Mouse (Mus musculus) stomach, embryonic 15.5 days (tissue): ENCODE results near the gene Krt33a. TPM values are rescaled to one million over a fixed set of nuclear protein-coding genes. Genes with fewer than 3 reads are reported as not detected.

Source experiments
- ATAC-seq: fragments of 200-750 bp; cut with Nextera tagmentation; 2 replicates; pipeline ENCODE4 v1.8.0; 2017; ENCODE audit warnings: low read depth, moderate number of reproducible peaks, moderate TSS enrichment; ENCODE audit not compliant: insufficient read depth, low FRiP score
- H3K27ac ChIP-seq: fragments of 300-500 bp; sonication (generic); 2 replicates; pipeline ENCODE4 v1.5.1; 2015; ENCODE audit warnings: mild to moderate bottlenecking, inconsistent platforms
- H3K27me3 ChIP-seq: fragments of 300-500 bp; sonication (generic); replicated peaks from 2 replicates; pipeline ENCODE4 v1.6.1; 2015; ENCODE audit warnings: inconsistent platforms
- H3K36me3 ChIP-seq: fragments of 300-500 bp; sonication (generic); 2 replicates; pipeline ENCODE4 v1.6.1; 2015; ENCODE audit warnings: inconsistent platforms
- H3K4me1 ChIP-seq: fragments of 300-500 bp; sonication (generic); 2 replicates; pipeline ENCODE4 v1.6.1; 2015; ENCODE audit warnings: inconsistent platforms
- H3K4me2 ChIP-seq: fragments of 300-500 bp; sonication (generic); 2 replicates; pipeline ENCODE4 v1.6.1; 2015; ENCODE audit warnings: mild to moderate bottlenecking, inconsistent platforms
- H3K4me3 ChIP-seq: fragments of 300-500 bp; sonication (generic); replicated peaks from 2 replicates; pipeline ENCODE4 v1.5.1; 2015; ENCODE audit warnings: inconsistent platforms
- H3K9ac ChIP-seq: fragments of 300-500 bp; sonication (generic); 2 replicates; pipeline ENCODE4 v1.6.1; 2015; ENCODE audit warnings: inconsistent platforms
- H3K9me3 ChIP-seq: fragments of 300-500 bp; sonication (generic); 2 replicates; pipeline ENCODE4 v1.6.1; 2016; ENCODE audit warnings: inconsistent platforms
- WGBS: fragments of 180-500 bp; shearing (Covaris S2); methylation state at CpG from one replicate; pipeline ENCODE4 v1.1.7; 2015; 5-methylcytosine and 5-hydroxymethylcytosine counted together
- polyA plus RNA-seq: library from polyadenylated mRNA; unstranded; fragments of >200 nt; fragmentation: Nextera tagmentation; extraction: Ambion mirVana; gene quantifications from 2 replicates; pipeline ENCODE4 v1.2.1, GENCODE M21; 2015

Krt33a gene
- polyA plus RNA-seq, 1 experiment from 2014 or later: 0.15 TPM

GRCm38 (mm10) chr11:99983442-99983841 lies 32.6 kb downstream of the Krt33a start:
- 93% methylated on average over 1 of the region's 1 CpGs for WGBS
- no peak overlapping the region for H3K27ac ChIP-seq
- H3K4me3 ChIP-seq: no peak overlapping the region
- no peaks in the 10 kb centered on the region for H3K27me3 ChIP-seq
- H3K9me3 ChIP-seq: no peaks in the 10 kb centered on the region
- no peaks in the 10 kb centered on the region for H3K4me1 ChIP-seq
- no peak for ATAC-seq
- no peaks in the 10 kb centered on the region for H3K36me3 ChIP-seq
- no peak overlapping the region for H3K4me2 ChIP-seq
- H3K9ac ChIP-seq: no peak overlapping the region

DNA sequence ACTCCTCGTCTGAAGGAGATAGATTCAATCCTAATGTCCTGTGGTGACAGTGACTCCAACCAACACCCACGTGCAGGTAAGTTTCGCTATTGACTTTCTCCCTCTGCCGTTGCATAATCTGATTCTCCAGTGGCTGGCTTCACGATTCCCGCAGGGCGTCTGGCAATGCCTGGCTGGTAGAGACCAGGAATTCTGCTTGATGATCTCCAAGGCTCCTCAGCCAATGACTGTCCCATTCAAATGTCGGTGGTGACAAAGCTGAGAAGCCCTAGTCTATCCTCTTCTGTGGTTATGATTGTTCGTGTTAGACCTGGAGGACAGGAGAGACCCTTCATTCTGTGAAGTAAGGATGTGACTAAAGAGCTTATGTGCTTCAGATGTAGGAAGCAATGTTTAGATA lies 33.3 kb downstream of the Krt33a start:
- WGBS: 90% methylated on average over 9 of the region's 9 CpGs
- H3K27ac ChIP-seq: no peak overlapping the region
- ATAC-seq: no peak

GRCm38 (mm10) chr11:99978953-99979352 lies 37.1 kb downstream of the Krt33a start, which contains the start of gene Krtap29-1:
Gene Krtap29-1, minus strand, starts transcription at chr11:99979053.
- H3K9ac ChIP-seq: no peak within 1 kb of the TSS
- no peaks in the 10 kb centered on the region for H3K4me1 ChIP-seq
- no peak for ATAC-seq
- no peaks in the 10 kb centered on the region for H3K36me3 ChIP-seq
- WGBS: 78% methylated on average over 5 of the region's 5 CpGs
- no peak within 1 kb of the TSS for H3K4me2 ChIP-seq
- H3K27ac ChIP-seq: no peak within 1 kb of the TSS
- H3K4me3 ChIP-seq: no peak within 1 kb of the TSS
- no peaks in the 10 kb centered on the region for H3K27me3 ChIP-seq
- no peaks in the 10 kb centered on the region for H3K9me3 ChIP-seq

More for the DNA sequence above, 33.3 kb downstream of the Krt33a start:
- no peaks in the 10 kb centered on the region for H3K4me1 ChIP-seq
- no peaks in the 10 kb centered on the region for H3K36me3 ChIP-seq
- no peak overlapping the region for H3K9ac ChIP-seq
- H3K27me3 ChIP-seq: no peaks in the 10 kb centered on the region
- no peak overlapping the region for H3K4me3 ChIP-seq
- no peaks in the 10 kb centered on the region for H3K9me3 ChIP-seq
- H3K4me2 ChIP-seq: no peak overlapping the region

GRCm38 (mm10) chr11:99965961-99966360 lies 50.1 kb downstream of the Krt33a start:
- no peak overlapping the region for H3K27ac ChIP-seq
- 16% methylated on average over 2 of the region's 2 CpGs for WGBS
- H3K9me3 ChIP-seq: no peaks in the 10 kb centered on the region
- H3K4me1 ChIP-seq: no peaks in the 10 kb centered on the region
- no peak overlapping the region for H3K4me3 ChIP-seq
- H3K36me3 ChIP-seq: no peaks in the 10 kb centered on the region
- no peak overlapping the region for H3K9ac ChIP-seq
- H3K27me3 ChIP-seq: no peaks in the 10 kb centered on the region
- H3K4me2 ChIP-seq: no peak overlapping the region
- ATAC-seq: no peak

DNA sequence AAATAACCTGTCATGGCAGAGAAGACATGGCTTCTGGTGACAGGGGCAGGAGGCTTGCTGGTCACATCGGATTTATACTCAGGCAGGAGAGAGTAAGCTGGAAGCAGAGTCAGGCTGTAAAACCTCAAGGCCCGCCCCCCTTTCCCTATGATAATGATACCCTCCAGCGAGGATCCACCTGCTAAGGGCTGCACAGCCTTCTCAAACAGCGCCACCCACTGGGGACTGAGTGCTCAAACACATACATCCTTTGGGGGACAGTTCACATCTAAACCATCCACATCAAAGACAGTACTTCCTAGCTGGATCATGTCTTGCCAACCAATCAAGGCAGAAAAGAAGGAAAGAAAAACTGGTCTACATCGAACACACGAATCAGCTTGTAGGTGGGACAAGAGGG lies 51.8 kb downstream of the Krt33a start:
- no peak overlapping the region for H3K9ac ChIP-seq
- H3K27me3 ChIP-seq: no peaks in the 10 kb centered on the region
- no peaks in the 10 kb centered on the region for H3K36me3 ChIP-seq
- 66% methylated on average over 6 of the region's 6 CpGs for WGBS
- no peak overlapping the region for H3K4me2 ChIP-seq
- no peak for ATAC-seq
- no peak overlapping the region for H3K27ac ChIP-seq
- H3K4me3 ChIP-seq: no peak overlapping the region
- H3K4me1 ChIP-seq: no peaks in the 10 kb centered on the region
- no peaks in the 10 kb centered on the region for H3K9me3 ChIP-seq

Other genes with a start within 250 kb of the Krt33a start
- not detected in 2 replicates for gene Gm11595, start 243.3 kb downstream of the Krt33a start, polyA plus RNA-seq
- not detected in 2 replicates for gene Krtap4-8, start 235.5 kb downstream of the Krt33a start, polyA plus RNA-seq
- not detected in 2 replicates for gene Krtap4-9, start 231.0 kb downstream of the Krt33a start, polyA plus RNA-seq
- not detected in 2 replicates for gene Gm11596, start 222.7 kb downstream of the Krt33a start, polyA plus RNA-seq
- gene Gm11569, start 217.3 kb downstream of the Krt33a start, polyA plus RNA-seq: not detected in 2 replicates
- not detected in 2 replicates for gene Gm11554, start 211.8 kb downstream of the Krt33a start, polyA plus RNA-seq
- not detected in 2 replicates for gene Krtap4-13, start 206.3 kb downstream of the Krt33a start, polyA plus RNA-seq
- gene Gm11564, start 200.5 kb downstream of the Krt33a start, polyA plus RNA-seq: not detected in 2 replicates
- not detected in 2 replicates for gene 2300003K06Rik, start 178.1 kb downstream of the Krt33a start, polyA plus RNA-seq
- gene Krtap4-16, start 164.6 kb downstream of the Krt33a start, polyA plus RNA-seq: not detected in 2 replicates
- gene Gm11568, start 158.3 kb downstream of the Krt33a start, polyA plus RNA-seq: not detected in 2 replicates
- gene Gm11559, start 151.7 kb downstream of the Krt33a start, polyA plus RNA-seq: not detected in 2 replicates
- not detected in 2 replicates for gene Krtap9-1, start 142.8 kb downstream of the Krt33a start, polyA plus RNA-seq
- not detected in 2 replicates for gene Gm11567, start 137.0 kb downstream of the Krt33a start, polyA plus RNA-seq
- gene Krtap31-1, start 108.3 kb downstream of the Krt33a start, polyA plus RNA-seq: not detected in 2 replicates
- gene Gm11565, start 101.5 kb downstream of the Krt33a start, polyA plus RNA-seq: not detected in 2 replicates
- gene Krtap31-2, start 79.9 kb downstream of the Krt33a start, polyA plus RNA-seq: not detected in 2 replicates
- not detected in 2 replicates for gene Krtap9-5, start 67.7 kb downstream of the Krt33a start, polyA plus RNA-seq
- not detected in 2 replicates for gene Krtap29-1, start 37.2 kb downstream of the Krt33a start, polyA plus RNA-seq
- not detected in 2 replicates for gene Krtap16-1, start 29.6 kb downstream of the Krt33a start, polyA plus RNA-seq
- gene Krtap17-1, start 22.2 kb downstream of the Krt33a start, polyA plus RNA-seq: 0.30 TPM in 1 of 2 replicates, not detected in the other
- not detected in 2 replicates for gene Krt33b, start 13.7 kb upstream of the Krt33a start, polyA plus RNA-seq
- 0.41 and 0.91 TPM in 2 replicates for gene Krt34, start 25.3 kb upstream of the Krt33a start, polyA plus RNA-seq
- 0.46 and 0.69 TPM in 2 replicates for gene Krt31, start 34.3 kb upstream of the Krt33a start, polyA plus RNA-seq
- gene Krt32, start 72.0 kb upstream of the Krt33a start, polyA plus RNA-seq: not detected in 2 replicates
- 0.32 TPM in 1 of 2 replicates, not detected in the other for gene Krt35, start 80.0 kb upstream of the Krt33a start, polyA plus RNA-seq
- gene Krt36, start 89.4 kb upstream of the Krt33a start, polyA plus RNA-seq: 0.13 and 0.37 TPM in 2 replicates
- 397 and 779 TPM in 2 replicates for gene Krt13, start 105.4 kb upstream of the Krt33a start, polyA plus RNA-seq
- 698 and 1,006 TPM in 2 replicates for gene Krt15, start 119.7 kb upstream of the Krt33a start, polyA plus RNA-seq
- gene Krt19, start 132.5 kb upstream of the Krt33a start, polyA plus RNA-seq: 796 and 889 TPM in 2 replicates
- gene Krt9, start 177.0 kb upstream of the Krt33a start, polyA plus RNA-seq: not detected in 2 replicates
- 17.3 and 25.8 TPM in 2 replicates for gene Krt14, start 191.3 kb upstream of the Krt33a start, polyA plus RNA-seq
- gene Krt16, start 232.7 kb upstream of the Krt33a start, polyA plus RNA-seq: 0.68 and 0.80 TPM in 2 replicates
- gene Krt17, start 244.8 kb upstream of the Krt33a start, polyA plus RNA-seq: 24.8 and 28.8 TPM in 2 replicates